Mouse (Mus musculus): Measurements from ENCODE around the gene Tubg1.

Gene Tubg1

DNA sequence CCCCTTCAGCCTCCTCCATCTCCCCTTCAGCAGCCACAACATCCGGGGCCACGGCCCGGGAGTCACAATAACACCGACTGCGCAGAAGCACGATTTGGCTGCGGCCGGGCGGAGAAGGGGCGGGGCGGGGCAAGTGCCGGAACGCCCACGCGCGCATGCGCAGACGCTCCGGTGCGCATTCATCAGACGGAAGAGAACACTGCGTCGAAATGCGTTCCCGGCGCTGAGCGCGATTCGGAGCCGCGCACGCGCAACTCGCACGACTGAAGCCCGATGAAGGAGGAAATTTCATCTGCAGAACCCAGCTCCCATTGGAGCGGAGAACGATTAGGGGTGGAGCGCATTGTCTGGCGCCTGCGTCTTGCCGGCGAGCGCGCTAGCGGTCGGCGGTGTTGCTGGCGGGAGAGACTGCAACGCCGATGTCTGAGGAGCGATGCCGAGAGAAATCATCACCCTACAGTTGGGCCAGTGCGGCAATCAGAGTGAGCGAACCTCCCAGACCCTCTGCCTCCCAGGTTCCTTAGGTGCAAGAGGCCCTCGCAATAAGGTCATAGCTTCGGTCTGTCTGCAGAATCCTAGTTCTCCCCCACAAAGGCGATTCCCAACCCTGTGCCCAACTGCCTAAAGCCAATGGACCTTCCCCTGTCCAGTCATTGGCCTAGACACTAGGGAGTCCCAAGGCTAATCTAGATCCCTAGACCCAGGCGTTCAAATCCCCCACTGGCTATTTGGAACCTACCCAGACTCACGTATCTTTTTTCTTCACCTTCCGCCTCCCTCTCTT is at the start of gene Tubg1, which contains the start of gene Retreg3:
Tubg1 (plus strand) TSS at position 178 of the 784 bp plus-strand sequence.
Retreg3 (minus strand) TSS at position 133 of the 784 bp plus-strand sequence.
- peak; percentile 100 for DNase-seq

DNA sequence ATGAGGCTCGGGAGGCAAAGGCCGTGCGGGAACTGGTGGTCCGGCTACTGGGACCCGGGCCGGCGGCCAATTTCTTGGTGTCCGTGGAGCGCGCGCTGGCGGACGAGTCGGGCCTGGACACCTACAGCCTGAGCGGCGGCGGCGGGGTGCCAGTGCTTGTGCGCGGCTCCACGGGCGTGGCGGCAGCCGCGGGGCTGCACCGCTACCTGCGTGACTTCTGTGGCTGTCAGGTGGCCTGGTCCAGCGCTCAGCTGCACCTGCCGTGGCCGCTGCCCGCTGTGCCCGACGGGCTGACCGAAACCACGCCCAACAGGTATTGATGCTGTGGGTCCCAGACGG is 49.6 kb upstream of the Tubg1 start:
- DNase-seq, result no peak

DNA sequence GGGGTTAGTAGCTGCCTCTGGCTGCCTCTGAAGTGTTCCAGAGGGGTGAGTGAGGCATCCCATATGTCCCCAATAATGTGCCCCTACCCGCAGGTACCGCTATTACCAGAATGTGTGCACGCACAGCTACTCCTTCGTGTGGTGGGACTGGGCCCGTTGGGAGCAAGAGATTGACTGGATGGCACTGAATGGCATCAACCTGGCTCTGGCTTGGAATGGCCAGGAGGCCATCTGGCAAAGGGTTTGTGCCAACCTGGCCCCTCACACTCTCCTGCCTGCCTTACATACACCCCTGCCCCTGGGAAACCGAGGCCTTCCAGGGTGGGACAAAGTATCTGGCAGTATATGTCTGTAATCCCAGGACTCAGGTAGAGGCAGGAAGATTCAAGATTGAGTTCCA is 48.8 kb upstream of the Tubg1 start:
- peak in 1 of 2 experiments; percentile 52 for DNase-seq

DNA sequence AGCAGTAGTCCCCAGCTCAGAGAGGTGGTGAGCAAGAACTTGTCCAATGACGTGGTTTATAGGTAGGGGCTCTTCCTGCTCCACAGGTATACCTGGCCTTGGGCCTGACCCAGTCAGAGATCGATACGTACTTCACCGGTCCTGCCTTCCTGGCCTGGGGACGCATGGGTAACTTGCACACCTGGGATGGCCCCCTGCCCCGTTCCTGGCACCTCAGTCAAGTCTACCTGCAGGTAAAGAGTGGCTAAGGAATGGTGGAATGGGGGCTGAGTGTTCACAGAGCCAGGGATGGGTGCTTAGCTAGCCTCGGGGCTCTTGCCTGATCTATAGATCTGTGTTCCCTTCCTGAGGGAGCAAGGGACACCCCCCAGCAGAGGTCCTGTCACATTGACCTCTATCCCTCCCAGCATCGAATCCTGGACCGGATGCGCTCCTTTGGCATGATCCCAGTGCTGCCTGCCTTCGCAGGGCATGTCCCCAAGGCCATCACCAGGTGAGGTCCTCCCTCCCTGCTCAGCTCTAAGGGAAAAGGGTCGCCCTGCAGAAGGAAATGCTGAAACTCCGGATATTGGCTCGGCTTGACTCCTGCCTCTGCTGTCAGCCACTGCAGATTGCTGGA is 47.8 kb upstream of the Tubg1 start:
- peak in 1 of 2 experiments; percentile 38 for DNase-seq

DNA sequence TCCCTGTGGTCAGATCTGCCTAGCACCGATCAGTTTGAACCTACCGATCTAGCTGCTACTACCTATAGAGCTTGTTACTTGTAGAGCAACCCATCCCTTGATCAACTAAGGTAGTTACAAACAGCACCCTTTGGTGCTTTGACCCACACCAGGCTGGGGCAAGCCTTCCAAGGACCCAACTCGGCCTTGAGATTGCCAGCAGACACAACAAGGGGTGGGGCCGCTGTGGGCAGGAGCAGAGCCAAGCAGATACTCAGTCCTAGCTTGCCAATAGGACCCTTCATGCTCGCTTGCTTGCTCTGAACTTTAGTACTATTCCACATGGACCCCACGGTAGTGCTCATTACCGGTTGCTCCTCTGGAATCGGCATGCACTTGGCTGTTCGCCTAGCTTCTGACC is 41.6 kb upstream of the Tubg1 start, which contains the start of gene Hsd17b1:
Hsd17b1 (plus strand) TSS at position 291 of the 400 bp plus-strand sequence.
- no peak for DNase-seq

DNA sequence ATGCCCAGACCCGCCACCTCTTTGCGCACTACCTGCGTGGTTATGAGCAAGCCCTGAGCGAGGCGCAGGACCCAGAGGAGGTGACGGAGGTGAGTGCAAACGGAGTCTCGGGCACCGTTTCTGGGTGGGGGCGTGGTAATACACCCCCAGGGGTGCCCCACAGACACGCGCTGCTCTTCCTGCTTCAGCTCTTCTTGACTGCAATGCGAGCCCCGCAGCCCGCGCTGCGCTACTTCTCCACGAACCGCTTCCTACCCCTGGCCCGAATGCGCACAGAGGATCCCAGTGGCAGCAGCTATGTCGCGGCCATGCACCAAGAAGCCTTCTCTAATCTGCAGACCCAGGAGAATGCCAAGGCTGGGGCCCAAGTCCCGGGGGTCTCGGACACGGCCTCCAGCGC is 40.0 kb upstream of the Tubg1 start:
- DNase-seq, result no peak

DNA sequence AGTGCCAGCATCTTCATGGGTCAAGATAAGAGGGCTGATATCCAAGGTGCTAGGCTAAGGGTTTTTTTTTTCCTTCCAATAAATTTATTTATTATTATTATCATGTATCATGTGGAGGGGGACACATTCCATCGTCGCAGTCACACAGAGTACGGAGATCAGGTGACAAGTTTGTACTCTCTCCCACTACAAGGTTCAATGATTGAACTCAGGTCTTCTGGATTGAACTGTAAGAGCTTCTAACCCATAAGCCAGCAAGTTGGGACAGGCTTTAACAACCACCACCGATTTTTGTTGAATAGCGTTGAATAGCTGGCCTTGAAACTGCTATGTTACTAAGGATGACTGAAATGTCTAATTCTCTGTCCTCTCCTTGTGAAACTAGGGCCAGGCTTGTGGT is 39.3 kb upstream of the Tubg1 start:
- peak in 1 of 2 experiments; percentile 1 for DNase-seq

DNA sequence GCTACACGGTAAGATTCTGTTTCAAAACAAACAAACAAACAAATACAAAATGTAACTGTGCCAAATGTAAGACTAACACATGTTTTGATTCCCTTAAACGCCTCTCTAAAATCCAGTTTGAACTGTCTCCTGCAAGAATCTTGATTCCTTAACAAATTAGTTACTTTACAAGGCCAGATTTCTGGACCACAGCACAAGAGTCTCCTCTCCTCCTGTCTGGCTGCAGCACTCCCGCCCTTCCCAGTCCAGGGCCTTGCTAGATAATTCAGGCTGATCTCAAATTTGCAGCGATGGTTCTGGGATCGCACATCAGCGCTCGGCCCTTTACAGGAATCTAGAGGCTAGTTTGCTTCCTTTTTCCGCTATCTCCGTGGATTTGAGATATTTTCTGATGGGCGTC is 38.1 kb upstream of the Tubg1 start:
- peak in 1 of 2 experiments; percentile 42 for DNase-seq

DNA sequence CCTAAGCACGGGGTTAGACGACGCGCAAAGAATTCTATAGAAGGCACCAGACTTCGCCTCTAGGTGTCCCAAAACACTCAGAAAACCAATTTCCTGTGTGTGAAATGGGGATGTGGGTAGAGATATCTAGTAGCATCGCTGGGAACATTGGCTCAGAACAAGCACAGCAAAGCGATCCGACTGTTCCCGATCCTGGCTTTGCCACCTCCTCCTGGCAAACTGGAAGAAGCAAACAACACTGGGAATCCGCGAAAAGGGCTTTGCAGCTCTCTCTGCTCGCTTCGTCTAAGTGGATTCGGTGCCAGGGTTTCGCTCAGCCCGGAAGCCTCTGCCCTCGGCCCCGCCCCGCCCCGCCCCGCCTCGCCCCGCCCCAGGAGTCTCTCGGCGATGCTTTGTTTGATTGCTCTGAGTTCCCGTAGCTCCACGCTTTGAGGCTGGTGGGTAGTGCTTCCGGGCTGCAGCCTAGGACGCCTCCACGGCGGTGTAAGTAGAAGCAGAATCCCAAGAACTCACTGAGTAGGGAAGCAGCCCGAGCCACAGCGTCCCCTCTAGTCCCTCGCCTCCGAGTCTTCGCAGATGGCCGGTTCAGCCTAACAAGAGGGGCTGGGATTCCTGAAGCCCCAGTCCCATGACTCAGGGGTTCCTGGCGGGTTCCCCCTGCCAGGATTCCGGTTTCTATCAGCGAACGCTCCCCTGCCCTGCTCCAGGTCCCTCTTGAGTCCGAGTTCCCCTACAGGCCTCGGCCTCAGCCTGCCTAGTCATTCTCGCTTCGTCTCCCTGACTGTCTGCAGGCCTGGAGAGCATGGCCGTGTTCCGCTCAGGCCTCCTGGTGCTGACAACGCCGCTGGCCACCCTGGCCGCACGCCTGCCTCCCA is 37.3 kb upstream of the Tubg1 start, which contains the start of gene Coasy:
Coasy (plus strand) TSS at position 358 of the 875 bp plus-strand sequence.
- DNase-seq, result peak; percentile 90 to 93

DNA sequence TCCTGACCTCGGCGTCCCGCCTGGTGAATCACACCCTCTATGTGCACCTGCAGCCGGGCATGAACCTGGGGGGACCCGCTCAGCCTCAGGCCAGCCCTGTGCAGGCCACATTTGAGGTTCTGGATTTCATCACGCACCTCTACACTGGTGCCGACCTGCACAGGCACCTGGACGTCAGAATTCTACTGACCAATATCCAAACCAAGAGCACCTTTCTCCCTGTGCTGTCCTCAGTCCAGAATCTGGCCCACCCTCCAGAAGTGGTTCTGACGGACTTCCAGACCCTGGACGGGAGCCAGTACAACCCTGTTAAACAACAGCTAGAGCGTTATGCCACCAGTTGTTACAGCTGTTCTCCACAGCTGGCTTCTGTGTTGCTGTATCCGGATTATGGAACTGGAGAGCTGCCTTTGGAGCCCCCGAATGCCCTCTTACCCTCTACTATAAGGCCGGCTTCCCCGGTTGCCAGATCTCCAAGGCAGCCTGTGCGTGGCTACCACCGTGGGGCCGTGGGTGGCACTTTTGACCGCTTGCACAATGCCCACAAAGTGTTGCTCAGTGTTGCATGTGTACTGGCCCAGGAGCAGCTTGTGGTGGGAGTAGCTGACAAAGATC is 36.5 kb upstream of the Tubg1 start:
- DNase-seq, result peak in 1 of 2 experiments; percentile 58

DNA sequence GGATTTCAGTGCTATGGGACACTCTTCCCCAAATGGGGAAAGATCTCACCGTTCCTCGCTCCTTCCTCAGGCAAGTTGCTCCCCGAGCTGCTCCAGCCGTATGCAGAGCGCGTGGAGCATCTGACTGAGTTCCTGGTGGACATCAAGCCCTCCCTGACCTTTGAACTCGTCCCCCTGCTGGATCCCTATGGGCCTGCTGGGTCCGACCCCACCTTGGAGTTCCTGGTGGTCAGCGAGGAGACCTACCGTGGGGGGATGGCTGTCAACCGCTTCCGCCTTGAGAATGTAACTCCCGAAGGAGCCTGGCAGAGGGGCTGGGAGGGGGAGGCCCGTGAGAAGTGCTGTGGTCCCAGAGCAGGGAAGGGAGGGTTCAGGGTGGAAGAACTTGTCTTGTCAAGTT is 35.5 kb upstream of the Tubg1 start:
- peak in 1 of 2 experiments; percentile 31 for DNase-seq

DNA sequence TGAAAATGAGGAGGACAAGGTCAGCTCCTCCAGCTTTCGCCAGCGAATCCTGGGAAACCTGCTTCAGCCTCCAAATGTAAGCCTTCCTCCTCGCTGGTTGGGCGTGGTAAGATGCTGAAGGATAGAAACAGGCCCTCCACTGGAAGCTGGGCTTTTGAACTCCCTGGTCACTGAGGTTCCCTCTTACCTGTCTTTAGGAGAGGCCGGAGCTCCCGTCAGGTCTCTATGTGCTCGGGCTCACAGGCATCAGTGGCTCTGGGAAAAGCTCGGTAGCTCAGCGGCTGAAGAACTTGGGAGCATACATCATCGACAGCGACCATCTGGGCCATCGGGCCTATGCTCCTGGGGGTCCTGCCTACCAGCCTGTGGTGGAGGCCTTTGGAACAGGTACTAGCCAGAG is 34.9 kb upstream of the Tubg1 start:
- no peak for DNase-seq

DNA sequence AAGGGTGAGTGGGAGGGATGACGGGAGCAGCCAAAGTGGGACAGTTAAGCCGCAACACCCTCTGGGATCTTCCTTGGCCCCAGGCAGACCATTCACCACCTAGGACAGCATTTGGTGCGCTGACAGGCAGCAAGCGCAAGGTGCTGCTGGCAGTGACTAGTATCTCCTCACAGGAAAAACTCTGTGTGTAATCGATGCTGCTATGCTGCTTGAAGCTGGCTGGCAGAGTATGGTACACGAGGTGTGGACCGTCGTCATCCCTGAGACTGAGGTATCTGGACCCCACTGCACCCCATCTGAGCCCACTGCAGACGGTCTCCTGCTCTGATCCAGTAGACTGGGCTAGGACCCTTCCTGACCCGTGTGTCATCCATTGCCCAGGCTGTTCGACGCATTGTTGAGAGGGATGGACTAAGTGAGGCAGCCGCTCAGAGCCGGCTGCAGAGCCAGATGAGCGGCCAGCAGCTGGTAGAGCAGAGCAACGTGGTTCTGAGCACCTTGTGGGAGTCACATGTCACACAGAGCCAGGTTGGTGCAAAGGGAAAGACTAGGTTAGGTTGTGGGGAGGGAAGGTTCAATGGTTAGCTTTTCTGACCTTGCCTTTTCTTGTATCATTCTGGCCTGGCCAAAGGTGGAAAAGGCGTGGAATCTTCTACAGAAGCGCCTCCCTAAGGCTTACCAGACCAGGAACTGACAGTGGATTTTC is 34.0 kb upstream of the Tubg1 start:
- no peak for DNase-seq

DNA sequence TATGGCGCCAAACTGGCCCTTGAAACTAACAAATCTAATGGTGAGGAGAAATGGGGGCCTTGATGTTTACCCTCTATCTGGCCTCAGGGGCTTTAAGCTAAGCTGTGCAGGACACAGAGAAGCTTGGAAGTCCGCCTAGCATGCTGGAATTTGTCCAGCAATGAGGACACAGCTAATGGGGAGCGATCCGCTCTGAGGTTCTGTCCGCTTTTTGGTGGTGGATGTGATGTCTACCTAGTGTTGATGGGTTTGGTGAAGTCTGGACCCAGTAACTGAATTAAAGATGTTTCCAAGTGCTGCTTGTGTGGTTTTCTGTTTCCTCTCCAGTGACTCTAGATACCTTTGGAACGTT is 33.4 kb upstream of the Tubg1 start:
- peak; percentile 55 to 69 for DNase-seq

DNA sequence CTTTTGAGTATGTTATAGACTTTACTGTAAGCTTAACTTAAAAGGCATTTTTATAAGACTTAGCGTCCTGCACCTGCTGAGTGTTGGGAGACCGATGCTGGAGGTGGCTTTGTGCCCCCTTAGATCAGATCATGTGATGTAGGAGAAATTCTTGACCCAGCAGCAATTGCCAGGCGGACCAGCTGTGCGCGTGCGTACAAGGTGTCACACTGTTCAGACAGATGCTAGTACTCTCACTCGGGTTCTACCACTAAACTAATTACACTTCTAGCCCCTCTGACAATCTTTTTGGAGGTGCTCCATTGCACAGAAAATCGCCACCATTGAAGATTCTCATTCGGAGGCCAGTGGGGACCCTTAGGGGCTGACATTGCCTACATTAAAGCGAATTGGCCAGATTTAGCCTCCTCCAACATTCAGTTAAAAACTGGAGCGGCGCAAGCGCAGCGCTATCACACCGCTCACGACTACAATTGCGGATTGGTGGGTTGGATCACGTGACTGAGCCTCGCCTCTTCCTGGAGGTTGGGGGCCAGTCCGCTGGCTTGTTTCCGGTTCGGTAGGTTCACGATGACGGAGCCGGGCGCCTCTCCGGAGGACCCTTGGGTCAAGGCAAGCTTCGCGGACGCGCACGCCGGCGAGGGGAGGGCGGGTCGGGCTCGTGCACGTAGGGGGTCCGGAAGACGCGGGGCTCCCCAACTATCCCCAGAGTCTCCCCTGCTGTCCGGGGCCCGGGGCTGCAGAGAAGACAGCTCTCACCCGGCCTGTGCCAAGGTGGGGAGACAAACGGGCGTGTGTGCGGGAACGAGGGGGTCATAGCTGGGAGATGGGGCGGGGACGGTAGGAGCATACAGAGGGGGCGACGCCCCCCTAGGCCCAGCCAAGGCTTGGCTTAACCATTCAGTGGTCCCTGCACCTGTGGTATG is 32.7 kb upstream of the Tubg1 start, which contains the start of gene Mlx:
Mlx (plus strand) TSS at position 522 of the 926 bp plus-strand sequence.
- peak; percentile 90 to 94 for DNase-seq

DNA sequence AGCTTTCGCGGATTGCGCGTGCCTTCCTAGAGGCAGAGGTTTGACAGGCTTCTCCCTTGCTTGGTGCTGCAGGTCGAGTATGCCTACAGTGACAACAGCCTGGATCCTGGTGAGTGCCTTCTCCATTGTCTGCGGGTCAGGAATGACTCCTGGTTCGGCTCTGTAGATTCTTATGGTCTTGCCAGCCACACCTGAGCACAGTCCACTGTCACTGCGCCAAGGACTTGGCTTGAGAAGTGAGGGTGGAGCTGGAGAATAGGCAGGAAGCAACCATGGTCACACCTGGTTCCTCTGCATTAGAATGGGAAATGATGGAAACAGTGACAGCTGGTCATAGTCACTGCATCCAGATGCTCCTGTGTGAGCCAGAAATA is 32.1 kb upstream of the Tubg1 start:
- DNase-seq, result peak in 1 of 2 experiments; percentile 59

DNA sequence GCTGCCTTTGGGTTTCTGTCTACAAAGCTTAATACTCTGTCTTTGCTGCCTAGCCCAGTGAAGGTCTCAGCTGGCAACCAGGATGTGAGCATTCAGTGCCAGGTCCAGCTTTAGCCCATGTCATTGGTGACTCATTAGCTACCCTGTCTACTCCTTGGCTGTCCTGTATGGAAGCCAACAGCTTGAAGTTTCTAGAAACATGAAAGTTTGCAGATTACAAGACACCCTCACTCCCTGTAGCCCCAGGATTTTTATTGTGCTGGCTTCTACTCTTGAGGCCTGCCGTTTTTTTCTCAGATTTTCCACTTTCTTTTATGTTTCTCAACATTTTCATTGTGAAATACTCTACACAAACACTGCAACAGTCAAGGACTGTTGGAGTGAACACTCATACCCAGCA is 29.8 kb upstream of the Tubg1 start:
- no peak for DNase-seq

DNA sequence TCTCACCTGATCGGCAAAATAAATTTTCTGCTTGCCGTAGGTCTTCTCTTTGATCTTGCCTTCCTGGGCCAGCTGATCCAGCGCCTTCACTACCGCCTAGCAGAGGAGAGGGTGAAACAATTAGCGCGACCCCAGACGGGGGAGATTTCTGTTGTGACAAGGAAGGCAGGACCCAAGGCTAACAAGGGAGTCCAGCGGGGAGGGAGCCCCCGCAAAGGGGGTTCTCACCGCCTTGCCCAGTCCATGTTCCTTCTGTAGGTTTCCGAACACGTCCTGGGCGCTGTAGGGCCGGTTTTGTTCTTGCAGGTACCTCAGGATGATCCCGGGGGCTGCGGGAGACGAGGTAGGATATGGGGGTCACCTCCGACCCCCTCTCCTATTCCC is 24.8 kb upstream of the Tubg1 start:
- no peak for DNase-seq

DNA sequence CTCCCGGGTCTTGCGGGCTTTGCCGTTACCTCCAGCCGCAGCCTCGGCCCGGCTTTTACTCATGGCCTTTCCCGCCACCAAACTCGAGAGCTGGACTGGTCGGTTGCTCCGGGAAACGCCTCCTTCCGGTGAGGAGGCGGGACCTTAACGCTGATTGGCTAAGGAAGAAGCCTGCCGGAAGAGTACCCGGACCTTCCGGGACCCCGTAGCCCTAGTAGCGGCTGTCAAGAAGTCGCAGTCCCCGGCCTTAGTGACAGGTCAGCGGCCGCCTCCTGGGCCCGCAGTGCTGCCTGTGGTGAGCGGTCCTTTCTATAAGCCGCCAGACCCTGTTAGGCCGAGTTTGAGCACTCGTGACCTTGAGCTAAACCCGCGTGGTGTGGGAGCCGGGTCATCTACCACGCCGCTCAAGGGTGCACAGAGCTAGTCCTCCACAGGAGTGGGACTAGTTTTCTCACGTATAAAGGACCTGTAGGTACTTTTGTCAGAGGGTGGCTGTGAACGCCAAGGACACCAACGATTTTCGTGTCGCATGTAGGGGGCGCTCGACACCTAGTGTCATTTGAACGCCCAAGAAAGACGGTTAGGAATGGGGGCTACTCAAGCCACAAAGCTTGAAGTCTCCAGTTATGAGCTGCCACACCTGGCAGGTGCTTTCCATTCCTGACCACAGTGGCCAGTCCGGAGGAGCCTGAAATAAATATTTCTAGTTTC is 24.3 kb upstream of the Tubg1 start, which contains the start of gene Psmc3ip:
Psmc3ip (minus strand) TSS at position 123 of the 711 bp plus-strand sequence.
- peak; percentile 95 to 96 for DNase-seq

DNA sequence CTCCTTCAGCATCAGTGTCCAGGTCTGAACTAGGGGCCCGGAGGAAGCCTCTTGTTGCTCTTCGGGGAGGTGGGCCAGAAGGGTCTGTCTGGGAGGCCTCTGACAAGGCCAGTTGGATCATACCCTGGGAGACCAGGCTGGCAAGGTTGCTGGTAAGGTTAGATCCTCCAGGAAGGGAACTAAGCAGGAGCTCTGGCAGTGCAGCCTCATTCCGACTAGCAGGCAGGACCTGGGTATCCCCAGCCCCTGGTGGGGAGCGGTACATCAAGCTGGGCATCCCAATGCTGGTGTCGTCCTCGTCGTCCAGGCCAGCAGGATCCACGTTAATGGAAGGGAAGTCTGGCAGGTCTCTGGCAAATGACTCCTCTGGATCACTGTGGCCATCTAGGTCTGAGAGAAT is 21.5 kb upstream of the Tubg1 start:
- no peak for DNase-seq

All from cerebellum, postnatal 25 days (tissue).